ENCODE assay signal across 8 mouse cellular contexts in genomic region chr2:122148242-122148917, GRCm38 (mm10). TPM values are rescaled to one million over a fixed set of nuclear protein-coding genes. Genes with fewer than 3 reads are reported as not detected.
DNase-seq lines count a peak whose midpoint lies in the region; ATAC-seq and TF ChIP-seq lines count a peak whose summit lies in the region.

No protein-coding gene starts in this region.

- H3K4me2 ChIP-seq in forebrain, embryonic 13.5 days: peak overlapping the region; percentile 83

- WGBS in forebrain, embryonic 13.5 days: 37% methylated on average over 18 of the region's 18 CpGs

- no peak overlapping the region for H3K27ac ChIP-seq in forebrain, embryonic 13.5 days
- peak overlapping the region; percentile 86 for H3K27ac ChIP-seq in layer of hippocampus, adult 2 months

- H3K9ac ChIP-seq in forebrain, embryonic 13.5 days: peak overlapping the region; percentile 75

- no peaks in the 10 kb centered on the region for H3K9me3 ChIP-seq in forebrain, embryonic 13.5 days (replicated peaks)

- peaks cover 10% of the 10 kb centered on the region for H3K4me1 ChIP-seq in forebrain, embryonic 13.5 days

- no peaks in the 10 kb centered on the region for H3K27me3 ChIP-seq in forebrain, embryonic 13.5 days

- DNase-seq in adrenal gland, postnatal 25 days: peak; percentile 63
- peak; percentile 78 for DNase-seq in heart, postnatal 4 days
- DNase-seq in layer of hippocampus, adult 2 months (ENCODE audit: low spot score in 2 of 2): peak in 1 of 2 experiments; percentile 22
- DNase-seq in lung, postnatal 14 days: peak; percentile 85
- peak; percentile 19 for DNase-seq in ovary, postnatal 10 days (ENCODE audit: low spot score)
- DNase-seq in thymus, postnatal 4 days: peak; percentile 64

- peak overlapping the region; percentile 64 for H3K4me3 ChIP-seq in forebrain, embryonic 13.5 days
- H3K4me3 ChIP-seq in layer of hippocampus, adult 2 months: peak overlapping the region; percentile 91

- no peaks in the 10 kb centered on the region; the same call in 1 of the 2 replicates for H3K36me3 ChIP-seq in forebrain, embryonic 13.5 days (ENCODE audit: poor library complexity, severe bottlenecking)

- no peak for TF ChIP-seq CTCF in layer of hippocampus, adult 2 months (conservative IDR thresholded peaks at IDR 0.05)

- peak; percentile 50 for ATAC-seq in CD4-positive, CD25-positive, alpha-beta regulatory T cell, adult 4 months
- ATAC-seq in forebrain, embryonic 13.5 days: peak; percentile 7; the same call in 1 of the 2 replicates

RNA-seq across cellular contexts. Expression of gene B2m, which starts 0.9 kb away (rescaled TPM):
- polyA plus RNA-seq in CD4-positive, CD25-positive, alpha-beta regulatory T cell, adult 4 months (2017; shearing (Covaris generic)): 1,000 to 10,000 TPM; 7,747 to 9,345 TPM
- total RNA-seq in adrenal gland, postnatal 25 days (2021): 468 and 486 TPM in 2 replicates
- 65.6 and 70.8 TPM in 2 replicates for polyA plus RNA-seq in forebrain, embryonic 13.5 days (2015; fragmentation: Nextera tagmentation; extraction: Ambion mirVana)
- total RNA-seq in heart, postnatal 4 days (2021): 100 to 1,000 TPM; 114 to 125 TPM
- 100 to 1,000 TPM in 1 of 2 experiments, 10 to 100 TPM in 1; 98.0 to 115 TPM for total RNA-seq in layer of hippocampus, adult 2 months (2021)

RNA-seq across cellular contexts. Expression of gene Trim69, which starts 12.1 kb away (rescaled TPM):
- polyA plus RNA-seq in CD4-positive, CD25-positive, alpha-beta regulatory T cell, adult 4 months (2017; shearing (Covaris generic)): under 1 TPM in 1 of 2 experiments, not detected in 1; 0.35 TPM
- not detected in 2 replicates for total RNA-seq in adrenal gland, postnatal 25 days (2021)
- polyA plus RNA-seq in forebrain, embryonic 13.5 days (2015; fragmentation: Nextera tagmentation; extraction: Ambion mirVana): not detected in 2 replicates
- not detected for total RNA-seq in heart, postnatal 4 days (2021)
- not detected for total RNA-seq in layer of hippocampus, adult 2 months (2021)

RNA-seq across cellular contexts. Expression of gene Spg11, which starts 30.2 kb away (rescaled TPM):
- polyA plus RNA-seq in CD4-positive, CD25-positive, alpha-beta regulatory T cell, adult 4 months (2017; shearing (Covaris generic)): 1 to 10 TPM; 5.3 to 7.4 TPM
- total RNA-seq in adrenal gland, postnatal 25 days (2021): 20.1 and 22.6 TPM in 2 replicates
- polyA plus RNA-seq in forebrain, embryonic 13.5 days (2015; fragmentation: Nextera tagmentation; extraction: Ambion mirVana): 8.5 and 10.5 TPM in 2 replicates
- 10 to 100 TPM; 12.2 TPM for total RNA-seq in heart, postnatal 4 days (2021)
- total RNA-seq in layer of hippocampus, adult 2 months (2021): 10 to 100 TPM; 15.5 to 17.1 TPM

RNA-seq across cellular contexts. Expression of gene Patl2, which starts 37.6 kb away (rescaled TPM):
- polyA plus RNA-seq in CD4-positive, CD25-positive, alpha-beta regulatory T cell, adult 4 months (2017; shearing (Covaris generic)): 1 to 10 TPM; 1.2 to 1.5 TPM
- total RNA-seq in adrenal gland, postnatal 25 days (2021): not detected in 2 replicates
- not detected in 2 replicates for polyA plus RNA-seq in forebrain, embryonic 13.5 days (2015; fragmentation: Nextera tagmentation; extraction: Ambion mirVana)
- total RNA-seq in heart, postnatal 4 days (2021): not detected
- total RNA-seq in layer of hippocampus, adult 2 months (2021): not detected

RNA-seq across cellular contexts. Expression of gene Terb2, which starts 37.7 kb away (rescaled TPM):
- polyA plus RNA-seq in CD4-positive, CD25-positive, alpha-beta regulatory T cell, adult 4 months (2017; shearing (Covaris generic)): not detected
- not detected in 2 replicates for total RNA-seq in adrenal gland, postnatal 25 days (2021)
- polyA plus RNA-seq in forebrain, embryonic 13.5 days (2015; fragmentation: Nextera tagmentation; extraction: Ambion mirVana): not detected in 2 replicates
- total RNA-seq in heart, postnatal 4 days (2021): not detected
- total RNA-seq in layer of hippocampus, adult 2 months (2021): not detected
